Mouse (Mus musculus): Measurements from ENCODE around the gene Apoh. TPM values are rescaled to one million over a fixed set of nuclear protein-coding genes. Genes with fewer than 3 reads are reported as not detected.
A peak's percentile ranks its signal among the peaks of the same experiment; 100 is the strongest.

Apoh gene
- polyA plus RNA-seq, 1 experiment from 2014 or later, result 0.47 TPM

DNA sequence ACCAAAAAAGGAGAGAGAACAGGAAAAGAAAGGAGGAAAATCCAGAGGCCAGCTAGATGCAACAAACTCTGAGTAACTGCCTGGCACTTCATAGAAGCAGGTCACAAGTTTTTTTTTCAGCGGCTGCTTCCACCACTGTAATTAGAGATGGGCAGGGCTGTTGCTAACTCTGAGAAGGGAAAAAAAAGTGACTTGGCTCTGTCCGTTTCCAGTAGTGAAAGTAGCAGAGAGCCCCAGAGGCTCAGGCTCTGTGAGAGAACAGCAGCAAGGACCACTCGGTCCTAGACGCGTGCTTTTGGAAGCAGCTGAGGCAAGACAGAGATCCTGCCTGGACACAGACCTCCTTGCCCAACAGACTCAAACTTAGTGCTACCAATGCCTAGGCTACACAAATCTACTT is 6.7 kb upstream of the Apoh start:
- ATAC-seq (ENCODE audit: low FRiP score, low TSS enrichment) (no peak), DNase-seq (no peak)
- 61% methylated on average over 5 of the region's 5 CpGs for WGBS
- H3K36me3 ChIP-seq (ENCODE audit: control insufficient read depth, insufficient read depth, low read length), result no peaks in the 10 kb centered on the region
- H3K4me3 ChIP-seq (replicated peaks; ENCODE audit: low read depth, low read length), result no peak overlapping the region
- no peak overlapping the region for H3K4me2 ChIP-seq (ENCODE audit: low read length)
- H3K9me3 ChIP-seq (ENCODE audit: control insufficient read depth, low read length), result no peaks in the 10 kb centered on the region
- no peaks in the 10 kb centered on the region for H3K4me1 ChIP-seq (ENCODE audit: control insufficient read depth, insufficient read depth, low read length)
- H3K9ac ChIP-seq (replicated peaks; ENCODE audit: low read length), result no peak overlapping the region
- no peak overlapping the region for H3K27ac ChIP-seq (replicated peaks; ENCODE audit: low read depth, low read length)
- H3K27me3 ChIP-seq (ENCODE audit: control insufficient read depth, insufficient read depth, low read length), result no peaks in the 10 kb centered on the region

DNA sequence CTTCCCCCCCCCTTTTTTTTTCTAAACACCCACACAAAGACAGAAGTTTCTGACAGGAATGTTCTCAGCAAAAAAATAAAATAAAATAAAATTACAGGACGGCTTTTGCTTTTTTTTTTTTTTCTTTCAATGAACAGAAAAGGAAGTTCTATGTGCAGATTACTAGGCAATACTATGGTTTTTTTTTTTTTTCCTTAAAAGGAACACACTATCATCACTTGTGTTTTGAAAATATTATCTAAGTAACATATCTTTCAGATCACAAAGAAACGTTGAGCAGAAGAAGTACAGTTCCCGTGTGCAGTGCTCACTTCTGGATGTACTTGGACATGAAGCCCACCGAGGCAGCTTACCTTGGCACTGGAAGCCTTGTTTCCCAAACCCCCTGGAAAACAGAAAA is 2.9 kb upstream of the Apoh start:
- no peak for DNase-seq

GRCm38 (mm10) chr11:108341783-108342182 is 1.4 kb upstream of the Apoh start:
- WGBS, result 49% methylated on average over 8 of the region's 8 CpGs
- Histone ChIP-seq H3K36me3 (ENCODE audit: control insufficient read depth, insufficient read depth, low read length) (no peaks in the 10 kb centered on the region), H3K9me3 (ENCODE audit: control insufficient read depth, low read length) (no peaks in the 10 kb centered on the region), H3K27me3 (ENCODE audit: control insufficient read depth, insufficient read depth, low read length) (0 out of 2 replicates have a peak, but pooled peaks cover 3% of the 10 kb centered on the region), H3K4me3 (replicated peaks; ENCODE audit: low read depth, low read length) (peak overlapping the region; percentile 76), H3K4me1 (ENCODE audit: control insufficient read depth, insufficient read depth, low read length) (peaks cover 13% of the 10 kb centered on the region; the same call in 1 of the 2 replicates), H3K27ac (replicated peaks; ENCODE audit: low read depth, low read length) (no peak overlapping the region), H3K4me2 (ENCODE audit: low read length) (peak overlapping the region; percentile 100), H3K9ac (replicated peaks; ENCODE audit: low read length) (no peak overlapping the region; the same call in 1 of the 2 replicates)
- DNase-seq, result no peak
- ATAC-seq (ENCODE audit: low FRiP score, low TSS enrichment), result no peak

More for the DNA sequence above, 2.9 kb upstream of the Apoh start:
- no peak overlapping the region for H3K9ac ChIP-seq (replicated peaks; ENCODE audit: low read length)
- H3K4me1 ChIP-seq (ENCODE audit: control insufficient read depth, insufficient read depth, low read length), result peaks cover 13% of the 10 kb centered on the region; the same call in 1 of the 2 replicates
- no peaks in the 10 kb centered on the region for H3K36me3 ChIP-seq (ENCODE audit: control insufficient read depth, insufficient read depth, low read length)
- WGBS, result 92% methylated on average over 4 of the region's 4 CpGs
- no peak overlapping the region for H3K4me2 ChIP-seq (ENCODE audit: low read length)
- no peak for ATAC-seq (ENCODE audit: low FRiP score, low TSS enrichment)
- 0 out of 2 replicates have a peak, but pooled peaks cover 3% of the 10 kb centered on the region for H3K27me3 ChIP-seq (ENCODE audit: control insufficient read depth, insufficient read depth, low read length)
- H3K9me3 ChIP-seq (ENCODE audit: control insufficient read depth, low read length), result no peaks in the 10 kb centered on the region
- no peak overlapping the region for H3K27ac ChIP-seq (replicated peaks; ENCODE audit: low read depth, low read length)
- no peak overlapping the region for H3K4me3 ChIP-seq (replicated peaks; ENCODE audit: low read depth, low read length)

DNA sequence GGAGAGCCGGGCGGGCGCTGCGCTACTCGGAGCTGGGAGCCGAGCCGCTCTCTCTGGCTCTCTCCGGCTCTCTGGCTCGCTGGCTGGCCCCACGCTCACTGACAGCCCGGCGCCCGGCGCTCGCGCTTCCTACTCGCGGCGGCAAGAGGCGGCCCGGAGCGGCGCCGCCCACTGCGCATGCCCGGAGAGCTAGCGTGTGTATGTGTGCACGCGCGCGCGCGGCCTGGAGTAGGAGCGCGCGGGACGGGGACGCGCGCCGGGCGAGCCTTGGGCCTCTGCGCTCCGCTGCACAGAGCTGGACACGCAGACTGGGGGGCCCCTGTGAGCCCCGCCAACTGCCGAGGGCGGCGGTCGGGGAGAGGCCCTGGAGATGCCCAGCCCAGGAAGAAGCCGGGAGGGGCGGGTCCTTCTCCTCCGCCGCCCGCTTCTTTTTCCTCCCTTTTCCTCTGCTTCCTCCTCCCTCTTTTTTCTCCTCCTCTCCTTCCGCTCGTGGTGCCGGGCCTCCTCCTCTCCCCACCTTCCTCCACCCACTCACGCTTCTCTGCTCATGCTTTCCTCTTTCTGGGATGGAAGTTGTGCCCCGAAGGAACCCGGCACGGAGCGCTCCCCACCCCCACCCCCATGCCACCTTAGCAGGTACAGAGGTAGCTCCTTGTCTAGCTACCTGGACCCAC is 772 bp downstream of the Apoh start, which contains the start of gene Prkca:
Gene Prkca, minus strand, starts transcription at position 140 of the 674 bp plus-strand sequence.
- Histone ChIP-seq H3K9me3 (ENCODE audit: control insufficient read depth, low read length) (no peaks in the 10 kb centered on the region), H3K4me1 (ENCODE audit: control insufficient read depth, insufficient read depth, low read length) (peaks cover 13% of the 10 kb centered on the region; the same call in 1 of the 2 replicates), H3K27ac (replicated peaks; ENCODE audit: low read depth, low read length) (peak within 1 kb of the TSS; percentile 91), H3K4me3 (replicated peaks; ENCODE audit: low read depth, low read length) (peak within 1 kb of the TSS; percentile 76), H3K9ac (replicated peaks; ENCODE audit: low read length) (peak within 1 kb of the TSS; percentile 83), H3K36me3 (ENCODE audit: control insufficient read depth, insufficient read depth, low read length) (no peaks in the 10 kb centered on the region), H3K4me2 (ENCODE audit: low read length) (peak within 1 kb of the TSS; percentile 100), H3K27me3 (ENCODE audit: control insufficient read depth, insufficient read depth, low read length) (0 out of 2 replicates have a peak, but pooled peaks cover 3% of the 10 kb centered on the region)
- ATAC-seq (ENCODE audit: low FRiP score, low TSS enrichment) (peak; percentile 94), DNase-seq (peak; percentile 100)
- under 1% methylated on average over 61 of the region's 63 CpGs for WGBS

GRCm38 (mm10) chr11:108344759-108345158 is 1.6 kb downstream of the Apoh start:
- H3K36me3 ChIP-seq (ENCODE audit: control insufficient read depth, insufficient read depth, low read length), result no peaks in the 10 kb centered on the region
- peak overlapping the region; percentile 100 for H3K4me2 ChIP-seq (ENCODE audit: low read length)
- H3K4me1 ChIP-seq (ENCODE audit: control insufficient read depth, insufficient read depth, low read length), result peaks cover 13% of the 10 kb centered on the region; the same call in 1 of the 2 replicates
- 0 out of 2 replicates have a peak, but pooled peaks cover 3% of the 10 kb centered on the region for H3K27me3 ChIP-seq (ENCODE audit: control insufficient read depth, insufficient read depth, low read length)
- WGBS, result 32% methylated on average over 8 of the region's 8 CpGs
- peak overlapping the region; percentile 76 for H3K4me3 ChIP-seq (replicated peaks; ENCODE audit: low read depth, low read length)
- H3K27ac ChIP-seq (replicated peaks; ENCODE audit: low read depth, low read length), result no peak overlapping the region
- ATAC-seq (ENCODE audit: low FRiP score, low TSS enrichment) (no peak), DNase-seq (peak; percentile 29)
- H3K9me3 ChIP-seq (ENCODE audit: control insufficient read depth, low read length), result no peaks in the 10 kb centered on the region
- H3K9ac ChIP-seq (replicated peaks; ENCODE audit: low read length), result peak overlapping the region; percentile 83

GRCm38 (mm10) chr11:108345321-108345720 is 2.2 kb downstream of the Apoh start:
- Histone ChIP-seq H3K9me3 (ENCODE audit: control insufficient read depth, low read length) (no peaks in the 10 kb centered on the region), H3K27me3 (ENCODE audit: control insufficient read depth, insufficient read depth, low read length) (0 out of 2 replicates have a peak, but pooled peaks cover 3% of the 10 kb centered on the region), H3K27ac (replicated peaks; ENCODE audit: low read depth, low read length) (no peak overlapping the region), H3K9ac (replicated peaks; ENCODE audit: low read length) (no peak overlapping the region), H3K4me1 (ENCODE audit: control insufficient read depth, insufficient read depth, low read length) (peaks cover 13% of the 10 kb centered on the region; the same call in 1 of the 2 replicates), H3K36me3 (ENCODE audit: control insufficient read depth, insufficient read depth, low read length) (no peaks in the 10 kb centered on the region), H3K4me2 (ENCODE audit: low read length) (no peak overlapping the region), H3K4me3 (replicated peaks; ENCODE audit: low read depth, low read length) (no peak overlapping the region)
- WGBS, result 96% methylated on average over 2 of the region's 2 CpGs
- ATAC-seq (ENCODE audit: low FRiP score, low TSS enrichment), result no peak
- DNase-seq, result no peak

DNA sequence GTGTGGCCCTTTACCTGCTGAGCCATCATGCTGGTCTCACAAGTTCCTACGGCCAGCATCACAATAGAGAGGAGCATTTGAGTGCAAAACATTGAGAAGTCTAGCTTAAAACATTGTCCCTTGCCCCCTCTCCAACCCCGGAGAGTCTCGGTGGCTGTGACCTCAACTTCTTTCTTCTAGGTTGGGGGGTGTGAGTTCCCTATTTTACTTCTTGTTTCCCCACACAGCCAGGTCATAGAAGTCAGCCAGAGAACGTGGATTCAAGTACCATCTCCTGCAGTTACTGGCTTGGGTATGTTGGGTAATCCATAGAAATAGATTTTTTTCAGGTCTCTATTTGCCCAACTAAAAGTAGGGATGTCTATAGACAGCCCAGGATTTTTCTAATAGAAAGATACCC is 7.6 kb downstream of the Apoh start:
- Histone ChIP-seq H3K9me3 (ENCODE audit: control insufficient read depth, low read length) (no peaks in the 10 kb centered on the region), H3K4me2 (ENCODE audit: low read length) (no peak overlapping the region)

DNA sequence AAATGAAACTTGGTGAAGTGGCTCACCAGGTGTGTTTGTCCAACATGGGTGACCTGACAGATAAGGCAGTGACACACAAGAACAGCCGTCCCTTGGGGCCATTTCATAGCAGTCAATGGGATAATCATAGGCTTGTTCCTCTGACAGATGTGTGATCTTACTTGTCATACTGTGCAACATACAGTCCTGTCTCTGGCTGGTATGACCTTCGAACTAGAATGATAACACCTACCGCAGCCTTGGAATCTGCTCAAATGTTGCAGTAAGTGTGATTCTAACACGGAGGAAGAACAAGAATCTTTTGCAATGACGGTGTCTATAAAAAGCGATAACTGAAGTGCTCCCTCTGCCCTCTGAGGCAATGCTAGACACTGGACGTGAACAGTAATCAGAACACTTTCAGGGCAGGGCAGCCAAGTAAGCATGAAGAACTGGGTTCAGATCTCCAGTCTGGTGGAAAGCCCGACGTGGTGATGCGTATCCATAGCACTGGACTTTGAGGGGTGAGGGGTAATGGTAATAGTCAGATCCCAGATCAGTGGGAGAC is 9.8 kb downstream of the Apoh start:
- Histone ChIP-seq H3K9ac (replicated peaks; ENCODE audit: low read length) (no peak overlapping the region), H3K36me3 (ENCODE audit: control insufficient read depth, insufficient read depth, low read length) (no peaks in the 10 kb centered on the region), H3K27me3 (ENCODE audit: control insufficient read depth, insufficient read depth, low read length) (no peaks in the 10 kb centered on the region), H3K27ac (replicated peaks; ENCODE audit: low read depth, low read length) (no peak overlapping the region), H3K9me3 (ENCODE audit: control insufficient read depth, low read length) (no peaks in the 10 kb centered on the region), H3K4me3 (replicated peaks; ENCODE audit: low read depth, low read length) (no peak overlapping the region), H3K4me2 (ENCODE audit: low read length) (no peak overlapping the region), H3K4me1 (ENCODE audit: control insufficient read depth, insufficient read depth, low read length) (no peaks in the 10 kb centered on the region)
- ATAC-seq (ENCODE audit: low FRiP score, low TSS enrichment) (no peak), DNase-seq (no peak)
- 95% methylated on average over 10 of the region's 10 CpGs for WGBS

More for the DNA sequence above, 7.6 kb downstream of the Apoh start:
- Histone ChIP-seq H3K4me1 (ENCODE audit: control insufficient read depth, insufficient read depth, low read length) (no peaks in the 10 kb centered on the region), H3K27ac (replicated peaks; ENCODE audit: low read depth, low read length) (no peak overlapping the region), H3K36me3 (ENCODE audit: control insufficient read depth, insufficient read depth, low read length) (no peaks in the 10 kb centered on the region), H3K9ac (replicated peaks; ENCODE audit: low read length) (no peak overlapping the region), H3K27me3 (ENCODE audit: control insufficient read depth, insufficient read depth, low read length) (no peaks in the 10 kb centered on the region), H3K4me3 (replicated peaks; ENCODE audit: low read depth, low read length) (no peak overlapping the region)
- ATAC-seq (ENCODE audit: low FRiP score, low TSS enrichment) (no peak), DNase-seq (no peak)
- 88% methylated on average over 4 of the region's 4 CpGs for WGBS

All from midbrain, embryonic 14.5 days (tissue).